Mouse (Mus musculus): ENCODE measurements around the gene Krtap21-1.

The Krtap21-1 gene

GRCm38 (mm10) chr16:89403768-89404167 is at the start of gene Krtap21-1:
Gene Krtap21-1, minus strand, starts transcription at chr16:89403868.
- no peak for DNase-seq (ENCODE audit: low spot score)

- no peak for DNase-seq (ENCODE audit: low spot score)
Observed at GRCm38 (mm10) chr16:89429586-89429985, 25.9 kb upstream of the Krtap21-1 start.

DNA sequence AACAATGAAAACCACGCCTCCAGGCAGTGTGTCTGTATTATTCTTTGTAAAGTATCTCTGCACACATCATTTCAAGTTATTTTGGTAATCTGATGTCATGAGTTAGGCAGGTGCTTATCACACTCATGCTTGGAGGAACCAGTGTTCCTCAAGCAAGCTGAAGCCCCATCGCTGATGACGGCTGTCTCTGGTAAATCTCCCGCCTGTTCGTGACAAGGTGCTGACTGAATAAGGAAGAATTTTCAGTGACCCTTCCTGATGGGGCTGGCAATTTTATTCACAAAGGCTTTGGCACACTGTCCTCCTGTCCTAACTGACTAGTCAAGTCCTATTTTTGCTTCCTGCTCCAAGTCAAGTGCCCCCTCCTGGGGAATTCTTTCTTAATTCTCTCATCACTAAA is 21.6 kb upstream of the Krtap21-1 start:
- DNase-seq (ENCODE audit: low spot score), result no peak

DNA sequence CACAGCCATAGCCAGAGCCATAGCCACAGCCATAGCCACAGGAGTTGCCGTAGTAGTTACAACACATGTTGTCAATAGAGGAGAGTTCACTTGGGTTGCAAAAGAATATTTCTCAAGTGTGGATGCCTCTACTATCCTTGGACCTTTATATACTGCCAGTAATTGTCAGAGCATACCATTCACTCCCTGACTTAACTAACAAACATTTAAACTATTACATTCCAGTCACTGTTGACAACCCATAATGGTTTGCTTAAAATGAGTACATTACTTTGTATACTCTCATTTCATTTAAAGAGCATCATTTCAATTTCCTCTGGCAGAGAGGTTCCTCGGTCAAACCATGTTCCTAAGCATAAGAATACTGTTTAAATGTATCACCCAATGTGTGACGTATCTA is 16.3 kb upstream of the Krtap21-1 start, which contains the start of gene Krtap6-2:
TSS of gene Krtap6-2 (minus strand) at position 101 of the 400 bp plus-strand sequence.
- no peak for DNase-seq (ENCODE audit: low spot score)

GRCm38 (mm10) chr16:89416311-89416710 is 12.6 kb upstream of the Krtap21-1 start:
- no peak for DNase-seq (ENCODE audit: low spot score)

DNA sequence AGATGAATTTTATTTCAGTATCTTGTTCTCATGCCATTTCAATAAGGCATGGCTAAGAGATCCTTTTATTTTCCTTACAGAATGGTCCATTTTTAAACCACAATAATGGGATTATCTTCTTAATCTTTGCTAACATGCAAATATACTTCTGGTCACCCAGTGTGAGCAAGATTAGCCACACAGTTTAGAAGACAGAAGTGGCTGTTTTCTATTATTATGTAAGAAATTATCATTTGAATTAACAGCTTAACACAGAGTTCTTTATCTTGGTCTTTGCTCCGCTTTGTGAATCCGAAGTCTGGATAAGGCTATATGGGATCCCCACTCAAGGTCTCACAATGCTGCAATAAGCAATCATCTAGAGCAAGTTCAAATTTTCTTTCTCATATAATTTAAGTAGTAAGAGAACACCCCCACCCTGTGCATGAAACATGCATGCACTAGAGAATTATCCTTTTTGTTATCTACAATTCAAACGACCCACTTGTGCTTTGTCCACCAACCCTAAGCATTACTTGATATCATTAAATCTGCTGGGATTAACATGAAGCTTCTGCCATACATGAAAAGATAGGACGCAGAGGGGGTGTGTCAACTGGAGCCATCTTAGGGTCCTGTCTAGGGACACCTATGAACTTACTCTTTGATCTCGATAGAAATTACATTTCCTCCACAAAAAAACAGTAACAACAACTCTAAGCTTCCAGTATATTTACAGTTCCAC is 6.8 kb upstream of the Krtap21-1 start:
- DNase-seq (ENCODE audit: low spot score), result no peak

DNA sequence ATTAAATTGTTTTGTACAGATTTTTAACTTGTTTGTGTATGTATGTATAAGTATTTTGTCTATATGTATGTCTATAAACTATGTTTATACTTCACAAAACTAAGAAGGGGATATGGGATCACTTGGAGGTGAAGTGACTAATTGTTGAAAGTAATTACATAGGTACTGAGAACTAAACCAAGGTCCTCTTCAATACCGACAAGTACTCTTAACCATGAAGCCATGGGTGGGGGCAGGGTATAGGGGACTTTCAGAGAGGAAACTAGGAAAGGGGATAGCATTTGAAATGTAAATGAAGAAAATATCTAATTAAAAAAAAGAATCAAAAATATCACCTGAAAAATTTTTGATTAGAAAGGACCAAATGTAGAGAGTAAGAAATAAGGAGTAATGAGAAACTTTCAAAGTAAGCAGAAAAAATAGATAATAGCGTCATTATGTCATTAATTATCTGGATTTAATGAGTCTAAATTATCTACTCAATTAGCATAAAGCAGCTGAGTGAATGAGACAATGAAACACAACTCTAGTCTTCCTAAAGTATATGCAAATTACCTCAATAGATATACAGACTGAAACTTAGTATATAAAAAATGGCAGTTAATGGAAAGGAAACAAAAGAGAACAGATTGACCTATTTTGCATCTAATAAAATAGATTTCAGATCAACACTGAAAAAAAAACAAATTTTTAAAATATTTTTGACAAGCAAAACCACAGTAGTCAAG is 30.8 kb downstream of the Krtap21-1 start:
- DNase-seq (ENCODE audit: low spot score), result no peak
